Mouse (Mus musculus): ENCODE measurements around the gene Retreg3. TPM values are rescaled to one million over a fixed set of nuclear protein-coding genes. Genes with fewer than 3 reads are reported as not detected.
"Not testable (repeated sequence)": the region's sequence is repeated elsewhere in the genome, so short reads cannot be mapped to it uniquely, and the experiment has no call there.

The Retreg3 gene
- polyA plus RNA-seq, 1 experiment from 2014 or later = 14.6 TPM

DNA sequence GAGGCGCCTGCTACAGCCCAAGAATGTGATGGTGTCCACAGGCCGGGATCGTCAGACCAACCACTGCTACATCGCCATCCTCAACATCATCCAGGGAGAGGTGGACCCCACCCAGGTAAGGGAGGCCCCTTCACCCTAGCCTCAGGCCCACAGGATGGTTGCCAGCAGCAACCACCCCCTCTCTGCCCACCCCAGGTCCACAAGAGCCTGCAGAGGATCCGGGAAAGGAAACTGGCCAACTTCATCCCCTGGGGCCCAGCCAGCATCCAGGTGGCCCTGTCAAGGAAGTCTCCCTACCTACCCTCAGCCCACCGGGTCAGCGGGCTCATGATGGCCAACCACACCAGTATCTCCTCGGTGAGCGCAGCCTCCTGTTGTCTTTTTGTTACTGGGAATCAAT, 5.3 kb upstream of the Retreg3 start:
- Histone ChIP-seq H3K36me3 (replicated peaks) (peaks cover 65% of the 10 kb centered on the region), H3K9me3 (peaks cover 13% of the 10 kb centered on the region; the same call in 1 of the 2 replicates), H3K4me1 (peaks cover 20% of the 10 kb centered on the region)
- 99% methylated on average over 9 of the region's 9 CpGs for WGBS
- DNase-seq (ENCODE audit: extremely low spot score, low spot score); H3K27ac ChIP-seq; H3K27me3 ChIP-seq (ENCODE audit: poor library complexity, severe bottlenecking); H3K4me3 ChIP-seq: not testable (repeated sequence)

DNA sequence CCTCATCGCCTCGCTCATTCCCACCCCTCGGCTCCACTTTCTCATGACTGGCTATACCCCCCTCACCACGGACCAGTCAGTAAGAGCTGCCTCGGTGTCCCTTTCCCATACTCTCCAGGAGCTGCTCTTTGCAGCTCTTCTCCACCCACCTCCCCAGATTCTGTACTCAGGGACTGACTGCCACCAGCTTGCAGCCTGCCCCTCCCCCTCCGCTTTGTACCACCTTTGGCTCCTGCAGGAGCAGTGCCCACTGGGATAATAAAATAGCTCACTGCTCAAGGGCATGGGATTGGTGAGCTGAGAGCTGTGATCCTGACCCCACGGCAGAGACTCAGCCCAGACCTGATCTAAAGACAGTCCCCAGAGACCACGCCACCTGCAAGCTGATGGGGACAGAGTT, 4.8 kb upstream of the Retreg3 start:
- H3K4me3 ChIP-seq; DNase-seq (ENCODE audit: extremely low spot score, low spot score); H3K27me3 ChIP-seq (ENCODE audit: poor library complexity, severe bottlenecking); H3K27ac ChIP-seq: not testable (repeated sequence)
- Histone ChIP-seq H3K9me3 (peaks cover 13% of the 10 kb centered on the region; the same call in 1 of the 2 replicates), H3K4me1 (peaks cover 19% of the 10 kb centered on the region), H3K36me3 (replicated peaks) (peaks cover 65% of the 10 kb centered on the region)
- WGBS = 97% methylated on average over 8 of the region's 8 CpGs

DNA sequence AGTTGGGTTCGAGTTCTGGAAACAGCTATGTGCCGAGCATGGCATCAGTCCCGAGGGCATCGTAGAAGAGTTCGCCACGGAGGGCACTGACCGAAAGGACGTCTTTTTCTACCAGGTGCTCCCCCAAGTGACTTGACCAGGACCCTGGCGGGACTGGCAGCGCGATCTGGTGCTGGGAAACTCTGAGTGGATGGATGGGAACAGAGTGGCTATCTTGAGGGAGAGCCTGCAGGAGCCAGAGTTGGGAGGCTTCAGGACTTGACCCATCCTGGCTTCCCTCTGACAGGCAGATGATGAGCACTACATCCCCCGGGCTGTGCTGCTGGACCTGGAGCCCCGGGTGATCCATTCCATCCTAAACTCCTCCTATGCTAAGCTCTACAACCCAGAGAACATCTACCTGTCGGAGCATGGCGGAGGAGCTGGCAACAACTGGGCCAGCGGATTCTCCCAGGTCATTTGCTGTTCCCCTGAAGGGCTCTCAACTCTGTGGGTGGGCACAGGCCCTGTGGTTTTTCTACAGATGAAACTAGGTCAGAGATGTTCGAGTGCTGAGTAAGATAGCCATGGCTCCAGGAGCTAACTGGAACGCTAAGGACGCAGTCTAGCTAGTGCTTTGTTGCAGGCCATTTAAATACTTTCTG, 974 bp upstream of the Retreg3 start:
- H3K27ac ChIP-seq = peak overlapping the region; percentile 96
- no peaks in the 10 kb centered on the region for H3K9me3 ChIP-seq
- DNase-seq (ENCODE audit: extremely low spot score, low spot score) = no peak
- peaks cover 50% of the 10 kb centered on the region for H3K4me1 ChIP-seq
- peak overlapping the region; percentile 98 for H3K4me3 ChIP-seq
- no peaks in the 10 kb centered on the region for H3K27me3 ChIP-seq (ENCODE audit: poor library complexity, severe bottlenecking)
- peaks cover 58% of the 10 kb centered on the region for H3K36me3 ChIP-seq (replicated peaks)
- 29% methylated on average over 19 of the region's 19 CpGs for WGBS

DNA sequence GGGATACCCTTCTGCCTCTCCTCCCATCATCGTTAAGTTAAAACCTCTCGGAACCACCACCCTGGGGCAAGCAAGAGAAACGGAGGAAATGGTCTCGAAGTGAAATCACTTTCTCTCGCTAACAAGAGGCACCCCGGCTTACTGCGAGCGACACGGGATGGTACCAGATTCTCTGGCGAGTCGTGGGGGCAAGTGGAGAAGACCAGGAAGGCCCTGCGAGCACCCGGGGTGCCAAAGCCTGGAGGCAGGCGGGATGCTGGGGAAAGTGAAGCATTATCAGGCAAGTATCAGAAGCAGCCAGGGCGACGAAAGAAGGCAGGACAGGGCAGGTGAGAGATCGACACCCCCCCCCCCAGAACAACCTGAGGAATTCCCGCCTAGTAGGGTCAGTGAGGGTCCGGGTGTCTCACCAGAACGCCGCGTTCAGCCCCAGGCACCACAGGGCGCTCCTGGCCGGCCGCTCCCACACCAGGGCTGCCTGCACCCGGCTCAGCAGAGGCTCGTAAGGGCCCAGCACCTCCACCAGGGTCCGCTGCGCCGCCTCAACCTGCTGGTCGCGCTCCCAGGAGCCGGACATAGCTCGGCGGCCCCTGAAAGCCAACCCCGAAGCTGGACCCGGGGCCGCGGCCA, 447 bp downstream of the Retreg3 start:
- H3K27ac ChIP-seq = peak overlapping the region; percentile 96
- H3K9me3 ChIP-seq = no peaks in the 10 kb centered on the region
- WGBS = under 1% methylated on average over 39 of the region's 39 CpGs
- H3K27me3 ChIP-seq (ENCODE audit: poor library complexity, severe bottlenecking) = no peaks in the 10 kb centered on the region
- H3K4me3 ChIP-seq = peak overlapping the region; percentile 98
- H3K36me3 ChIP-seq (replicated peaks) = peaks cover 50% of the 10 kb centered on the region
- no peak for DNase-seq (ENCODE audit: extremely low spot score, low spot score)
- peaks cover 55% of the 10 kb centered on the region for H3K4me1 ChIP-seq

DNA sequence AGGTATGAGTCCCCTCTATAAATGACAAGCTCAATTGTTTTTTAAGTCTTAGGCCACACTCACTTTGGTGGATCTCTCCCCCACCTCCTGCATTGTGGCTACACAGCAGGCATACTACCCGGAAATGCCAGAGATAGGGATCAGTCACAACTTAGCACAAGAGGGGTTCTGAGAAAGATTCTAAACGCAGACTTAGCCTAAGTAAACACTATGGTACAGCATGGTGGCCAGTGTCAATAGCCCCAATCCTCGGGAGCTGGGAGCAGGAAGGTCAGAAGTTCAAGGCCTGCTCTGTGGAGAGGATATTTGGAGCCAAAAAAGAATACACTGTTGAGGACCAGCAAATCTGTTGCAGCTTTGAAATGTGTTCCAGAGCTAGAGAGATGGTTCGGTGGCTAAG, 1.6 kb downstream of the Retreg3 start:
- Histone ChIP-seq H3K27ac (no peak overlapping the region), H3K4me3 (peak overlapping the region; percentile 98), H3K36me3 (replicated peaks) (peaks cover 49% of the 10 kb centered on the region), H3K9me3 (no peaks in the 10 kb centered on the region), H3K4me1 (peaks cover 55% of the 10 kb centered on the region), H3K27me3 (ENCODE audit: poor library complexity, severe bottlenecking) (no peaks in the 10 kb centered on the region)
- 60% methylated on average over 4 of the region's 4 CpGs for WGBS
- no peak for DNase-seq (ENCODE audit: extremely low spot score, low spot score)

DNA sequence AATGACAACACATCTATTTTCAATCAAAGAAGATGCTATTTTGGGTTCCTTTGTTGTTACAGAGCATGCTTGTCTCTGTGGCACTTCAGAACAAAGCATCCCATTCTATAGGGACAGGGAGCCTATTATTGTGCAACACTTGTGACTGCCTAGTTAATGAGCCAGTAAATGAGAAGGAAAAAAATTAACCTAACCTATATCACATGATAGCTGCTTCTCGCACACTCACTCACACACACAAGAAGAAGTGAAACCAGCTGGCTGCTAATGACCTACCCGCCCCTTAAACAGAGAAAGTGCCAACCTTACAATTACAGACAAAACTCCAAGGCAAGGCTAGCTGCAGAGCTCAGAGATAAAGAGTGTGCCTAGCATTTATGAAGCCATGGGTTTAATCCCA, 4.1 kb downstream of the Retreg3 start:
- WGBS = 76% methylated on average over 2 of the region's 2 CpGs
- peaks cover 40% of the 10 kb centered on the region for H3K36me3 ChIP-seq (replicated peaks)
- DNase-seq (ENCODE audit: extremely low spot score, low spot score) = no peak
- H3K27me3 ChIP-seq (ENCODE audit: poor library complexity, severe bottlenecking) = no peaks in the 10 kb centered on the region
- no peak overlapping the region for H3K27ac ChIP-seq
- no peak overlapping the region for H3K4me3 ChIP-seq
- H3K4me1 ChIP-seq = peaks cover 42% of the 10 kb centered on the region
- no peaks in the 10 kb centered on the region for H3K9me3 ChIP-seq

DNA sequence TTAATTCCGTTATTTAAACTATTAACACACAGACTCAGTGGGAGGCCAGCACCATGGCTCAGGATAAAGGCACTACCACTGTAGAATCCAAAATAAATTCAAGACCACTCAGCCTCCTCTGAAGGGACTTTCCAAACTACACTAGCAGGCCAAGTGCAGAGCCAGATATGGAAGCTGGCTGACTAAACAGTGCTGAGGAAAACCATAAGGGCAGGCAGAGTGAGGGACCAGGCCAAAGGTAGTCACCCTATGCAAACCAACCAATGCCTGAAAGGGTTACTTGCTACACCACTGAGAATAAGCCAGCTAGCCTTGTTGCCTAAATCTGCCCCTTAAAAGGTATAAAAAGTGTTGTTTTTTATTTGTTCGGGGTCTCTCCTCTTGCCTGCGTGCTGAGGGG, 7.5 kb downstream of the Retreg3 start:
- Histone ChIP-seq H3K9me3 (no peaks in the 10 kb centered on the region), H3K27ac (no peak overlapping the region), H3K4me1 (peaks cover 15% of the 10 kb centered on the region), H3K4me3 (no peak overlapping the region), H3K36me3 (replicated peaks) (peaks cover 41% of the 10 kb centered on the region), H3K27me3 (ENCODE audit: poor library complexity, severe bottlenecking) (no peaks in the 10 kb centered on the region)
- WGBS = 94% methylated on average over 3 of the region's 3 CpGs
- no peak for DNase-seq (ENCODE audit: extremely low spot score, low spot score)

DNA sequence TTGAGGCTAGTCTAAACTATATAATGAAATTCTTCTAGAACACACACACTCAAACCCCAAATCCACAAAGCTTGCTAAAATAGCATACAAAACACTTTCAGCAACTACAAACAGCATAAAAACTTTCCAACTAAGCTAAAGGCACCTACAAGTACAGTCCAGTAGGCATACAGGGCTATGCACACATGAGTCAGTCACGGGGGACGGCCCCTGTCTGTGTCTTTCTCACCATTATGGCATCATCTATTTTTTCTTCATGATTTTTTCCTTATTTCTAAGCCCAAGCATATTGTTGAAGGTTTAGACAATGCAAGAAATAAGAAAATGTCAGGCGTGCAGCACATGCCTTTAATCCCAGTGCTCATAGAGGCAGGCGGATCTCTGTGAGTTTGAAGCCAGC, 8.5 kb downstream of the Retreg3 start:
- no peak overlapping the region for H3K27ac ChIP-seq
- no peak for DNase-seq (ENCODE audit: extremely low spot score, low spot score)
- H3K9me3 ChIP-seq = no peaks in the 10 kb centered on the region
- no peak overlapping the region for H3K4me3 ChIP-seq
- H3K4me1 ChIP-seq = peaks cover 10% of the 10 kb centered on the region
- H3K36me3 ChIP-seq (replicated peaks) = peaks cover 33% of the 10 kb centered on the region
- no peaks in the 10 kb centered on the region for H3K27me3 ChIP-seq (ENCODE audit: poor library complexity, severe bottlenecking)
- 97% methylated on average over 4 of the region's 4 CpGs for WGBS

DNA sequence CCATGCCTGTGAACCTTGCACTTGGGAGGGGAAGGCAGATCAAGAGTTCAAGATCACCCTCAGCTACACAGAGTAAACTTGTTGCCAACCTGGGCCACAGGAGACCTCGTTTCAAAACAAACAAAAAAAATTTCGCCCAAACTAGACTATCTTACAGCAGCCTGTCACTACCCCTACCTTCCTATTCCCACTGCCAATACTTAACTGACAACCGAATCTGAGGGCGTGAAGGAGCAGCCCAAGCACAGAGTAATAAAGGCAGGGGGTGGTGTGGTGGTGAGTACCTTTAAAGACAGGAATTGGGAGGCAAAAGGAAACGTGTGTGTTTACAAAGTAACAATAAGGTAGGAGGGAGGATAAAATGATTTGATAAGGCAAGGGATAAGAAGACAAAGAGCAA, 9.0 kb downstream of the Retreg3 start:
- peaks cover 5% of the 10 kb centered on the region for H3K4me1 ChIP-seq
- no peak for DNase-seq (ENCODE audit: extremely low spot score, low spot score)
- no peaks in the 10 kb centered on the region for H3K9me3 ChIP-seq
- no peak overlapping the region for H3K27ac ChIP-seq
- H3K36me3 ChIP-seq (replicated peaks) = peaks cover 33% of the 10 kb centered on the region
- H3K27me3 ChIP-seq (ENCODE audit: poor library complexity, severe bottlenecking) = no peaks in the 10 kb centered on the region
- H3K4me3 ChIP-seq = no peak overlapping the region
- 71% methylated on average over 5 of the region's 5 CpGs for WGBS

DNA sequence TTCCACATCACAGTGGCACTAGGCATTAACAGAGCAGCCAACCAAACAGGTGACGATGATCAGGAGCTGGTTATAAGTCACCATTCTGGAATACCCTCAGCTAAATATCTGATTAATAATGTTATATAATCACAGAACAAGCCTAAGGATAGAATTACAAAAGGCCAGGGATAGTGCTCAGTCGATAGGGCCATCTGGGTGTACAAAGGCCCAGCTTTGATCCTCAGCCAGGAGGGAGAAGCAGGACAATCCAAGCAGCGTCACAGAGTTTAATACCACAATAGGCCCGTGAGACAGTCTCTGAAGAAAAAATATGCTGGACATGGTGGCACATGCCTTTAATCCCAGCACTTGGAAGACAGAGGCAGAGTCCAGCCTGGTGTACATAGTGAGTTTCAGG, 10.3 kb downstream of the Retreg3 start:
- Histone ChIP-seq H3K36me3 (replicated peaks) (peaks cover 40% of the 10 kb centered on the region), H3K4me3 (no peak overlapping the region), H3K4me1 (no peaks in the 10 kb centered on the region), H3K27ac (no peak overlapping the region), H3K9me3 (no peaks in the 10 kb centered on the region), H3K27me3 (ENCODE audit: poor library complexity, severe bottlenecking) (no peaks in the 10 kb centered on the region)
- no peak for DNase-seq (ENCODE audit: extremely low spot score, low spot score)
- WGBS = 88% methylated on average over 4 of the region's 4 CpGs

DNA sequence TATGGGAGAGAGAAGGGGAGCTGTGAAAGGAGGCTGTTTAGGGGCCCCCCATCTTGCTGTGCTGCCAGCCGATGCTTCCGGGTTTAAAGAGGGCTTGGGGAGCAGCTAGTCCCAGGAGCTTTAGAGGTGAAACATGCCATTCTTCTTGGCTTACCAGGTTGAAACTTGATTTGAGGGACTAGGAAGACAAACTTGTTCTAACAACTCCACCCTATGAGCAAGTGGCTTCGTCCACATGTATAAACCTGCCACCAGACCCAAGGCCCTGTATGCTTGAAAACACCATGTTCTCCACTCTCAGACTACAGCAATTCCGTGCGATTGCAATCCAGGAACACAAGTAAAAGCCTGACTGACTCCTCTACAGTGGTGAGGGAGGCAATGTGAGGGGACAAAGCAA, 16.7 kb downstream of the Retreg3 start:
- no peaks in the 10 kb centered on the region for H3K27me3 ChIP-seq (ENCODE audit: poor library complexity, severe bottlenecking)
- 91% methylated on average over 5 of the region's 5 CpGs for WGBS
- peaks cover 78% of the 10 kb centered on the region for H3K36me3 ChIP-seq (replicated peaks)
- no peak for DNase-seq (ENCODE audit: extremely low spot score, low spot score)
- no peaks in the 10 kb centered on the region for H3K4me1 ChIP-seq
- no peaks in the 10 kb centered on the region for H3K9me3 ChIP-seq
- H3K4me3 ChIP-seq = no peak overlapping the region
- no peak overlapping the region for H3K27ac ChIP-seq

DNA sequence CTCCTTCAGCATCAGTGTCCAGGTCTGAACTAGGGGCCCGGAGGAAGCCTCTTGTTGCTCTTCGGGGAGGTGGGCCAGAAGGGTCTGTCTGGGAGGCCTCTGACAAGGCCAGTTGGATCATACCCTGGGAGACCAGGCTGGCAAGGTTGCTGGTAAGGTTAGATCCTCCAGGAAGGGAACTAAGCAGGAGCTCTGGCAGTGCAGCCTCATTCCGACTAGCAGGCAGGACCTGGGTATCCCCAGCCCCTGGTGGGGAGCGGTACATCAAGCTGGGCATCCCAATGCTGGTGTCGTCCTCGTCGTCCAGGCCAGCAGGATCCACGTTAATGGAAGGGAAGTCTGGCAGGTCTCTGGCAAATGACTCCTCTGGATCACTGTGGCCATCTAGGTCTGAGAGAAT, 21.5 kb downstream of the Retreg3 start:
- WGBS = 89% methylated on average over 8 of the region's 8 CpGs
- H3K36me3 ChIP-seq (replicated peaks) = peaks cover 71% of the 10 kb centered on the region

DNA sequence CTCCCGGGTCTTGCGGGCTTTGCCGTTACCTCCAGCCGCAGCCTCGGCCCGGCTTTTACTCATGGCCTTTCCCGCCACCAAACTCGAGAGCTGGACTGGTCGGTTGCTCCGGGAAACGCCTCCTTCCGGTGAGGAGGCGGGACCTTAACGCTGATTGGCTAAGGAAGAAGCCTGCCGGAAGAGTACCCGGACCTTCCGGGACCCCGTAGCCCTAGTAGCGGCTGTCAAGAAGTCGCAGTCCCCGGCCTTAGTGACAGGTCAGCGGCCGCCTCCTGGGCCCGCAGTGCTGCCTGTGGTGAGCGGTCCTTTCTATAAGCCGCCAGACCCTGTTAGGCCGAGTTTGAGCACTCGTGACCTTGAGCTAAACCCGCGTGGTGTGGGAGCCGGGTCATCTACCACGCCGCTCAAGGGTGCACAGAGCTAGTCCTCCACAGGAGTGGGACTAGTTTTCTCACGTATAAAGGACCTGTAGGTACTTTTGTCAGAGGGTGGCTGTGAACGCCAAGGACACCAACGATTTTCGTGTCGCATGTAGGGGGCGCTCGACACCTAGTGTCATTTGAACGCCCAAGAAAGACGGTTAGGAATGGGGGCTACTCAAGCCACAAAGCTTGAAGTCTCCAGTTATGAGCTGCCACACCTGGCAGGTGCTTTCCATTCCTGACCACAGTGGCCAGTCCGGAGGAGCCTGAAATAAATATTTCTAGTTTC, 24.2 kb downstream of the Retreg3 start, which contains the start of gene Psmc3ip:
TSS of gene Psmc3ip (minus strand) at position 123 of the 711 bp plus-strand sequence.
- peaks cover 75% of the 10 kb centered on the region for H3K36me3 ChIP-seq (replicated peaks)
- under 1% methylated on average over 43 of the region's 43 CpGs for WGBS

More for the DNA sequence above, 21.5 kb downstream of the Retreg3 start:
- peaks cover 24% of the 10 kb centered on the region for H3K4me1 ChIP-seq
- no peak overlapping the region for H3K4me3 ChIP-seq
- no peaks in the 10 kb centered on the region for H3K9me3 ChIP-seq
- H3K27me3 ChIP-seq (ENCODE audit: poor library complexity, severe bottlenecking) = no peaks in the 10 kb centered on the region
- no peak overlapping the region for H3K27ac ChIP-seq
- no peak for DNase-seq (ENCODE audit: extremely low spot score, low spot score)

More for the DNA sequence above, 24.2 kb downstream of the Retreg3 start, which contains the start of gene Psmc3ip:
- peak within 1 kb of the TSS; percentile 91 for H3K27ac ChIP-seq
- peak; percentile 95 for DNase-seq (ENCODE audit: extremely low spot score, low spot score)
- no peaks in the 10 kb centered on the region for H3K27me3 ChIP-seq (ENCODE audit: poor library complexity, severe bottlenecking)
- no peaks in the 10 kb centered on the region for H3K9me3 ChIP-seq
- H3K4me3 ChIP-seq = peak within 1 kb of the TSS; percentile 78
- peaks cover 31% of the 10 kb centered on the region for H3K4me1 ChIP-seq
